Mouse (Mus musculus) hindbrain, postnatal 0 days (tissue): Measurements from ENCODE around the gene Hoxd10. TPM values are rescaled to one million over a fixed set of nuclear protein-coding genes. Genes with fewer than 3 reads are reported as not detected.

Experiments
- ATAC-seq: fragments of 200-750 bp; cut with Nextera tagmentation; 2 replicates; pipeline ENCODE4 v1.8.0; 2017; ENCODE audit warnings: mild to moderate bottlenecking, moderate TSS enrichment, moderate library complexity
- DNase-seq: peaks from one replicate; pipeline ENCODE4 v3.0.0-alpha.2; 2015; ENCODE audit warnings: low spot score
- H3K27ac ChIP-seq: fragments of 300-500 bp; sonication (generic); 2 replicates; pipeline ENCODE4 v1.5.1; 2014; ENCODE audit warnings: mild to moderate bottlenecking
- H3K27me3 ChIP-seq: fragments of 300-500 bp; sonication (generic); 2 replicates; pipeline ENCODE4 v1.6.1; 2014; ENCODE audit warnings: low read length, mixed read lengths; ENCODE audit not compliant: insufficient read depth
- H3K36me3 ChIP-seq: fragments of 300-500 bp; sonication (generic); 2 replicates; pipeline ENCODE4 v1.6.1; 2014; ENCODE audit warnings: low read length, mixed read lengths; ENCODE audit not compliant: insufficient read depth
- H3K4me1 ChIP-seq: fragments of 300-500 bp; sonication (generic); 2 replicates; pipeline ENCODE4 v1.6.1; 2014; ENCODE audit warnings: antibody characterized with exemption, low read length, mixed read lengths; ENCODE audit not compliant: insufficient read depth
- H3K4me2 ChIP-seq: fragments of 300-500 bp; sonication (generic); 2 replicates; pipeline ENCODE4 v1.6.1; 2014; ENCODE audit warnings: low read depth, mild to moderate bottlenecking, low read length, moderate library complexity, mixed read lengths
- H3K4me3 ChIP-seq: fragments of 300-500 bp; sonication (generic); 2 replicates; pipeline ENCODE4 v1.5.1; 2014; ENCODE audit warnings: low read length
- H3K9ac ChIP-seq: fragments of 300-500 bp; sonication (generic); replicated peaks from 2 replicates; pipeline ENCODE4 v1.6.1; 2014; ENCODE audit warnings: mild to moderate bottlenecking, low read length, moderate library complexity, mixed read lengths
- H3K9me3 ChIP-seq: fragments of 300-500 bp; sonication (generic); 2 replicates; pipeline ENCODE4 v1.6.1; 2016; ENCODE audit warnings: low read length, mixed read lengths
- CTCF ChIP-seq: IDR thresholded peaks from 2 replicates; pipeline ENCODE4 v1.5.1; 2016; ENCODE audit warnings: antibody characterized with exemption, control low read depth, low read depth
- WGBS: fragments of 180-500 bp; shearing (Covaris S2); extraction: QIAGEN DNeasy Blood & Tissue Kit; methylation state at CpG from one replicate; pipeline ENCODE4 v1.1.7; 2014; 5-methylcytosine and 5-hydroxymethylcytosine counted together
- polyA plus RNA-seq: library from polyadenylated mRNA; unstranded; fragments of >200 nt; fragmentation: Nextera tagmentation; extraction: Ambion mirVana; gene quantifications from 2 replicates; pipeline ENCODE4 v1.2.1, GENCODE M21; 2015
- total RNA-seq: library from RNA; depleted of rRNA; stranded (reverse); fragments of >200 nt; gene quantifications from 2 replicates; pipeline ENCODE4 v1.2.3, GENCODE M21; 2014

Hoxd10 gene
- total and polyA plus RNA-seq, 2 experiments from 2014 or later = not detected

DNA sequence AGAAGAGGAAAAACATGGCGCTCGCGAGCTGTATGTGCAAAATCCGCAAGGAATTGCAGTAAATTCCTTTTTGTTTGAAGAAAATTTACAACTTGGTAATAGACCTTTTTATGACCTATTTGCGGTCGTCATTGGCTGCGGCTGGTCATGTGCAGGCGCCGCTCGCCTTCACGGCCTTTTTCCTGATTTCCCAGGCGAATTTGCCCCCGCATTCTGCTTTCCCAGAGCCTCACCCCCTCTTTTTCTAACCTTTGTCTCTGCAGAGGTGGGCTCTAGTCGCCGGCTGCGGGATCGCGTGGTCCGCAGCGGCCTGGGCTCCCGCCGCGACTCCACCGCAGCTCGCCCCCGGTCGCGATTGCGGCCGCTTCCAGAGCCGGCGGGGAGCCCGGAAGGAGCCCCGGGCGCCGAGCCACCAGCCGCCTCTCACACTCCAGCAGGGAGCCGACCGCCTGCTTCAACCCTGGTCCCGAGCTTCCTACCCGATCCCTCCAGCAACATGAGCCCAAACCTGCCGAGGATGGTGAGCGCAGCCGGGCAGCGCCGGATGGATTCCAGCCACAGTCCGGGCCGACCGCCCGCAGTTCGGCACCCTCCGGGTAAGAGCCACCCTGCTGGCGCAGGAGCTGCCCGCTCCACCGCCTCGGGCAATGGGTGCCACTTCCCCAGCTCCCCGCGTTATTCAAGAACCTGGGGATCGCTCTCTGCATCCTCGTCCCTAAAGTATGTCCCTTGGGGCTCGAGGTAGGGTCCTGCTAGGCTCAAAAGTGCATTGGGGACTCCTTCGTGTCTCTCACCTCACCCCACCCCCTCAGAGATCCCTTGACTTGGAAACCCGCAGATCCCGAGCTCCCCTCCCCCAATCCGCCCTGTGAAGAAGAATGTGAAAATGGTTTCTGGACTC, 20.2 kb downstream of the Hoxd10 start, which contains the start of the genes Hoxd3 and Hoxd4:
Gene Hoxd3 (plus strand): TSS at position 207 of the 901 bp plus-strand sequence.
Gene Hoxd4 (plus strand): TSS at position 209 of the 901 bp plus-strand sequence.
- no peak for TF ChIP-seq CTCF
- Histone ChIP-seq H3K4me2 (peak within 1 kb of the TSS; percentile 34), H3K27ac (peak within 1 kb of the TSS; percentile 20; the same call in 1 of the 2 replicates), H3K27me3 (peaks cover 88% of the 10 kb centered on the region), H3K36me3 (no peaks in the 10 kb centered on the region), H3K4me3 (peak within 1 kb of the TSS; percentile 25), H3K9ac (no peak within 1 kb of the TSS), H3K9me3 (no peaks in the 10 kb centered on the region), H3K4me1 (no peaks in the 10 kb centered on the region)
- under 1% methylated on average over 65 of the region's 65 CpGs for WGBS
- DNase-seq = no peak
- no peak for ATAC-seq

GRCm38 (mm10) chr2:74713239-74714150, 21.8 kb downstream of the Hoxd10 start:
- WGBS = 5% methylated on average over 19 of the region's 19 CpGs
- no peak overlapping the region for H3K9ac ChIP-seq

GRCm38 (mm10) chr2:74714156-74714789, 22.5 kb downstream of the Hoxd10 start:
- peaks cover 83% of the 10 kb centered on the region for H3K27me3 ChIP-seq

More at GRCm38 (mm10) chr2:74713239-74714150, 21.8 kb downstream of the Hoxd10 start:
- ATAC-seq = no peak
- DNase-seq = no peak
- no peaks in the 10 kb centered on the region for H3K4me1 ChIP-seq
- no peak overlapping the region for H3K4me2 ChIP-seq
- no peak for TF ChIP-seq CTCF
- no peaks in the 10 kb centered on the region for H3K36me3 ChIP-seq
- H3K27ac ChIP-seq = no peak overlapping the region
- no peaks in the 10 kb centered on the region for H3K9me3 ChIP-seq
- no peak overlapping the region for H3K4me3 ChIP-seq
- H3K27me3 ChIP-seq = peaks cover 85% of the 10 kb centered on the region

GRCm38 (mm10) chr2:74714881-74715280, 23.2 kb downstream of the Hoxd10 start:
- Histone ChIP-seq H3K9me3 (no peaks in the 10 kb centered on the region), H3K4me1 (no peaks in the 10 kb centered on the region), H3K9ac (no peak overlapping the region), H3K27ac (no peak overlapping the region), H3K4me3 (no peak overlapping the region), H3K27me3 (peaks cover 82% of the 10 kb centered on the region), H3K36me3 (no peaks in the 10 kb centered on the region), H3K4me2 (no peak overlapping the region)
- ATAC-seq = 0 out of 2 replicates have a peak, but pooled peaks have one; percentile 50
- no peak for TF ChIP-seq CTCF
- WGBS = under 1% methylated on average over 14 of the region's 14 CpGs
- no peak for DNase-seq

More at GRCm38 (mm10) chr2:74714156-74714789, 22.5 kb downstream of the Hoxd10 start:
- ATAC-seq = no peak
- Histone ChIP-seq H3K9me3 (no peaks in the 10 kb centered on the region), H3K9ac (no peak overlapping the region), H3K4me2 (no peak overlapping the region), H3K4me1 (no peaks in the 10 kb centered on the region), H3K36me3 (no peaks in the 10 kb centered on the region), H3K27ac (no peak overlapping the region), H3K4me3 (no peak overlapping the region)
- 9% methylated on average over 18 of the region's 18 CpGs for WGBS
- TF ChIP-seq CTCF = no peak
- no peak for DNase-seq

DNA sequence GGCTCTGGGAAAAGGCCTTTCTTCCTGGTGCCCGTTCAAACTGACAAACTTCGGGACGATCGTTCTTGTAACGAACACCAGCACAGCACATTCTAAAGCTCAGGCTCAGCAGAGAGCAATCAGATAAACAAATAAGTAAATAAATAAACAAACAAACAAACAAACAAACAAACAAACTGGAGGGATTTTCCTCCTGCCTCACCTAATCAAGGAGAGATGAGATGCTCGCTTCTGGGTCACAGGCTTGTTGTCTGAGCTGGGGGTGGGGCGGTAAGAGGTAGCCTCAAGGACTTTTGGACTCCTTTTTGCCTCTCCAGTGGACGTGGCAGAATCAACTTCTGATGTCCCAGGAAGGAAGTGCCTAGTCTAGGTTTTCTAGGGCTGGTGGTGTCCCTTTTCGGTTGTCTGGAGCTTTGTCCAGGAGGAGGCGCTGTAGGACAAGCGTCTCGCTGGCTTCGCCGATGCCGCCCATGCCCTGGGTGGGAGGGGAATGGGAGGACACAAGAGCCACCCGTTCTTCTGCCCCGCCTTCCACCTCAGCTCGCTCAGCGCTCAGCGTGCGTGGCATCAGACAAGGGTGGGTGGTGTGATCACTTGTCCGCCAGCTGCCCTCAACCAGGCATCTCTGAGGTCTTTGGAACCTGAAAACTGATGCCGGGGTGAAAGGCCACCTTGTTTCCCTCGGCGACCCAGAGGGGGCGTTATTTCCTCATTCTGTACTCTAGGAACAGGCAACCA, 23.9 kb downstream of the Hoxd10 start:
- DNase-seq (peak; percentile 93), ATAC-seq (peak; percentile 83)
- no peaks in the 10 kb centered on the region for H3K9me3 ChIP-seq
- H3K9ac ChIP-seq = no peak overlapping the region
- no peaks in the 10 kb centered on the region for H3K36me3 ChIP-seq
- H3K4me3 ChIP-seq = peak overlapping the region; percentile 17; the same call in 1 of the 2 replicates
- H3K4me2 ChIP-seq = peak overlapping the region; percentile 44
- H3K4me1 ChIP-seq = no peaks in the 10 kb centered on the region
- 4% methylated on average over 26 of the region's 26 CpGs for WGBS
- H3K27ac ChIP-seq = no peak overlapping the region
- peaks cover 81% of the 10 kb centered on the region for H3K27me3 ChIP-seq
- peak; percentile 90 for TF ChIP-seq CTCF
